Mouse (Mus musculus) fibroblast of lung, adult 2 months (primary cell): ENCODE measurements around the gene Zbtb20.

ENCODE experiments used
- DNase-seq: peaks from one replicate; pipeline ENCODE4 v3.0.0-alpha.2; 2011; ENCODE audit warnings: low read depth

The Zbtb20 gene

GRCm38 (mm10) chr16:43604399-43605013 is 728.8 kb downstream of the Zbtb20 start:
- DNase-seq = no peak

- no peak for DNase-seq
Observed at GRCm38 (mm10) chr16:43607086-43607485, 731.4 kb downstream of the Zbtb20 start.

- no peak for DNase-seq
Observed at GRCm38 (mm10) chr16:43608066-43608465, 732.4 kb downstream of the Zbtb20 start.

- no peak for DNase-seq
Observed at GRCm38 (mm10) chr16:43610375-43610774, 734.7 kb downstream of the Zbtb20 start.

- no peak for DNase-seq
Observed at GRCm38 (mm10) chr16:43616348-43616747, 740.7 kb downstream of the Zbtb20 start.

- DNase-seq = no peak
Observed at GRCm38 (mm10) chr16:43617346-43617745, 741.7 kb downstream of the Zbtb20 start.

- no peak for DNase-seq
Observed at GRCm38 (mm10) chr16:43618286-43618685, 742.6 kb downstream of the Zbtb20 start.

GRCm38 (mm10) chr16:43619277-43619676 is 743.6 kb downstream of the Zbtb20 start:
- no peak for DNase-seq

GRCm38 (mm10) chr16:43620359-43620758 is 744.7 kb downstream of the Zbtb20 start:
- DNase-seq = no peak

GRCm38 (mm10) chr16:43623315-43624000 is 747.8 kb downstream of the Zbtb20 start:
- no peak for DNase-seq

- DNase-seq = no peak
Observed at GRCm38 (mm10) chr16:43624876-43625275, 749.2 kb downstream of the Zbtb20 start.

GRCm38 (mm10) chr16:43625289-43625688 is 749.6 kb downstream of the Zbtb20 start:
- DNase-seq = no peak

- peak; percentile 14 for DNase-seq
Observed at GRCm38 (mm10) chr16:43625956-43626355, 750.3 kb downstream of the Zbtb20 start.

GRCm38 (mm10) chr16:43628662-43629061 is 753.0 kb downstream of the Zbtb20 start:
- DNase-seq = no peak

GRCm38 (mm10) chr16:43631758-43632157 is 756.1 kb downstream of the Zbtb20 start:
- no peak for DNase-seq

GRCm38 (mm10) chr16:43634037-43634436 is 758.4 kb downstream of the Zbtb20 start:
- DNase-seq = no peak

GRCm38 (mm10) chr16:43637241-43637640 is 761.6 kb downstream of the Zbtb20 start:
- no peak for DNase-seq

GRCm38 (mm10) chr16:43638406-43639049 is 762.8 kb downstream of the Zbtb20 start:
- no peak for DNase-seq

- DNase-seq = no peak
Observed at GRCm38 (mm10) chr16:43641230-43641629, 765.5 kb downstream of the Zbtb20 start.

GRCm38 (mm10) chr16:43645879-43646278 is 770.2 kb downstream of the Zbtb20 start:
- DNase-seq = no peak

- no peak for DNase-seq
Observed at GRCm38 (mm10) chr16:43646943-43647342, 771.3 kb downstream of the Zbtb20 start.

- no peak for DNase-seq
Observed at GRCm38 (mm10) chr16:43647641-43648040, 772.0 kb downstream of the Zbtb20 start.

- DNase-seq = no peak
Observed at GRCm38 (mm10) chr16:43650355-43651080, 774.8 kb downstream of the Zbtb20 start.
